Mouse (Mus musculus): ENCODE results near the gene B230118H07Rik. TPM values are rescaled to one million over a fixed set of nuclear protein-coding genes. Genes with fewer than 3 reads are reported as not detected.
A peak's percentile ranks its signal among the peaks of the same experiment; 100 is the strongest.

The B230118H07Rik gene
- 31.8 and 32.7 TPM in 2 replicates for total RNA-seq (2021)
- long read RNA-seq, experiment 1, transcript B230118H07Rik-203 (7 exons, 2,273 nt), result major isoform, 31 of 53 reads
- long read RNA-seq, experiment 1, partial matches to known transcripts, result 19 of 53 reads
- long read RNA-seq, experiment 1, other reads (novel, unspliced or antisense), result 3 of 53 reads
- long read RNA-seq, experiment 2, transcript B230118H07Rik-203 (7 exons, 2,273 nt), result major isoform, 34 of 48 reads
- long read RNA-seq, experiment 2, partial matches to known transcripts, result 9 of 48 reads
- long read RNA-seq, experiment 2, other reads (novel, unspliced or antisense), result 5 of 48 reads

DNA sequence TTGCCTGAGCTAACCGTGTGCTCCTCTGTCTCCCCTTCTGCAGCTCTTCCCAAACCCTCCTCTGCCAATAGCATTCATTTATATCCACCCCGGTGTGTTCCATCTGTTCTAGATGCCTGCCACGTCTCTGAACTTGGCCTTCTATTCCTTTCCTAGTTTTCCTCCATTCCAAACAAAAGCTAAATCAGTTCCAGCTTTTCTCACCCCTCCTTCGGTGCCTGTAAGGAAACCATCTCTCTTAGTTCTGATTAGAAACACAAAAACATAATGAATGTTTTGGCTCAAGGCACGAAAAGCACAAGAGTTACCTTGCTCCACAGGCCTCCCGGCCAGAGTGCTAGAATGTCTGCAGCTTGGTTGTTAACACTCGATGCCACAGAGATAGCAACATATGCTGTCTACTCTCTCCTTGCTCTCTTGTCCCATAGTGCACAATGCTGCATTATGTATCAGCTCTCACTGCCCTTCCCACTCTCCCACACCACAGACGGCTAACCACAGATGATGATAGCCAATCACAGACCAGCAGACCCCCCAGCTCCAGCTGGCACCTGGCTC, at the start of gene B230118H07Rik, which contains the start of gene Rag1:
B230118H07Rik (minus strand) TSS at position 419 of the 558 bp plus-strand sequence.
Rag1 (minus strand) TSS at position 388 of the 558 bp plus-strand sequence.
- DNase-seq, result no peak

DNA sequence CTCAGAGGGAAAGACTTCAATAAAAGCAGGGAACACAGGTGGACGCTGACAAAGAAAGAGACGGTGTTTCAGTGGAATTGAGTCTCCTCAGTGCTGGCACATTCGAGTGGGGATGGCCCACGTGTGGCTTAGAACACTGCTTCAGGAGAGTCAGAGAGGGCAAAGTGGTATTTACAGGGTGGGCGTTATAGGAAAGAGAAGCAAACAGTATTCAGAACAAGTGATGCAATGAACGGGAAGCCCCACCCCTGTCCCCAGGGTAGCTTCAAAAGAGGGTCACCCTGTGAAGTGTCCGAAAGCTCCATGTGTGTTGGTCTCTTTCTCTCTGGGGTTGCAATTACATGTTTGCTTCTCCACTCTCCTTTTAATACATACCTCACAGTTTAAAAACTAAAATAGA, 46.3 kb upstream of the B230118H07Rik start:
- DNase-seq, result no peak

DNA sequence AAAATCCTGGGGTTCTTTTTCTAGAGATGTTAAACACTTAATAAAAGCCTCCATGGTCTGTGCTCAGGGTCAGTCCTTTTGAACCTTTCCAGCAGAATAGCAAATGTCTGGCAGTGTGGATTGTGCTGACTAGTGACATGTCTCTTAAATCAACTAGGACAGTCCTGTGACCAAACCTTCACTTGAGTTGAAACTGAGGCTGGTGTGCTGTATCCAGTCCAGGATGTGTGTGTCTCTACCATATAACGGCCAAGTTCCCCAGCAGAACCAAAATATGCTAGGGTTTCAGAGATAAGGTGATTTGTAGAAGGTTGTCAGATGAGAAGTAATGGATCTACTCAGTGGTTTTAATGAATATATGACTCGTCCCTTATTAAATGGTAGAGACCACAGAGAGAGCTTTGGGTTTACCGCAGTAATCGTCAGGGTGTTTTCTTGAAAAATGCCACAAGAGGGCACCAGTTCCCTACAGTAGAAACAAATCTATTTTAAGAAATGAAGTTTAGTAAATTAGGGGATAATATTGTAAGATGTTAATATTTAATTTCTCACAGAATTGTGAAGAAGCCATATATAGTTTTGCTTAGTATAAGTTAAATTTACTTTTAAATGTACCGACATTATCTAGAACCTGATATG, 44.4 kb upstream of the B230118H07Rik start:
- DNase-seq, result no peak

DNA sequence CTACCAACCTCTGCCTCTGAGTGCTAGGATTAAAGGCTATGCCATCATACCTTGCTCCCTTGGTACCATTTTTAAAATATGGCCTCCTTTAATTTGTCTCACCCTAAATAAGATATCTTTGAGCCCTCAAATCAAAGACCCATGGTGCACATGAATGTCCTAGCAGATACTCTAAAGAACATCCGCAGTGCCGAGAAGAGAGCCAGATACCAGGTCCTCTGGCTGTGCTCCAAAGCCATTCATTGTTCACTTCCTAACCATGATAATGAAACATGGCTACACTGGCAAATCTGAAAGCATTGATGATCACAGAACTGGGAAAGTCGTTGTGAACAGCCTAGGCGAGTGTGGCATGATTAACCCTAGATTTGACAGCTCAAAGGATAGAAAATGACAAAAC, 43.7 kb upstream of the B230118H07Rik start:
- no peak for DNase-seq

DNA sequence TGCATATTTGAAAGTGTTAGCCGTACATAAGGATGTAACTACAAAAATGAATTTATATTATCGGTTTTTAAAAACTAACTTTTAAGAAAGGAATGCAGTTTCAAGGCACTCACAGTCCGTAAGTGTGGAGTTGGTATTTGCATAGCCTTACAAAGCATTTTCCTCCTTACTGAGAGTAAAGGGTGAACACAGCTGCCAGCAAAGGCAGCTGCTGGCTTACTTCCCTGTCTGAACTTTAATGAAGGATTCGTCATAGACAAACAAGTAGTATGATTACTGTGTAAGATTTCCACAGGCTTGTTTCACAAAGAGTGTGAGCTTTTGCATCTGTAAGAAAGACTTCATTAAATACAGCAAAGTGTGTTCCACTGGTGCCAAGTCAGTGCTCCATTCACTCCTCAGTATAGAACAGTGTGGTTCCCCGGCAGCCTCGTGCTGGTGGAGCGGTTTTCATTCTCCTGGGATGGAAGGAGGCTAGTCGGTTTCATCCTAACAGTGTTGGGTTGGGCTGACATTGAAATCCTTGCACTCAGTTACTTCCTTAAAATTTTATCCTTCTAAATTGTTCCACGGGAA, 41.0 kb upstream of the B230118H07Rik start:
- DNase-seq, result no peak

DNA sequence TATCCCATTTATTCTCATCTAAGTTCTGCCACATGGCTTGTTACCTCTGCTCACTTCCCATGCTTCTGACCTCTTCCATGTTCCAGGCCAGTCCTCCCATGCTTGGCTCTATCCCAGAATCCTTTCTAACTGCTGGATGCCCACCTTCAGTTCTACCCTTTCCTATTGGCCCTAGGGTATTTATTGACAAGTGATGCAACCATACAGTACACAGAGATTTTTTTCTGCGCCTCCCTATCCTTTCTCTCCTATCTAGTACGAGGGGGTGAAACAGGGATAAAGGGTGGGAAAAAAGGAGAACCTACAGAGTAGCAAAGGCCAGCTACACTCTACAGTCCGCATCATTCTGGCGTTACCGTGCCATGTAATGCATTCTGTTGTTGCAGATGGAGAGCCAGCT, 38.7 kb upstream of the B230118H07Rik start:
- DNase-seq, result no peak

DNA sequence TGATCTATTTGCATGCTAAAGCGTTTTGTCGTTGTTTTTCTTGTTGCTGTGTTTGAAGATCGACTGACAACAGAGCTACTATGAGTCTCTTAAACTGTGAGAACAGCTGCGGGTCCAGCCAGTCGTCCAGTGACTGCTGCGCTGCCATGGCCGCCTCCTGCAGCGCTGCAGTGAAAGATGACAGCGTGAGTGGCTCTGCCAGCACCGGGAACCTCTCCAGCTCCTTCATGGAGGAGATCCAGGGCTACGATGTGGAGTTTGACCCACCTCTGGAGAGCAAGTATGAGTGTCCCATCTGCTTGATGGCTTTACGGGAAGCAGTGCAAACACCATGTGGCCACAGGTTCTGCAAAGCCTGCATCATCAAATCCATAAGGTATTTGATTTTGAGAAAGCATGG, 35.1 kb upstream of the B230118H07Rik start:
- peak; percentile 31 for DNase-seq

DNA sequence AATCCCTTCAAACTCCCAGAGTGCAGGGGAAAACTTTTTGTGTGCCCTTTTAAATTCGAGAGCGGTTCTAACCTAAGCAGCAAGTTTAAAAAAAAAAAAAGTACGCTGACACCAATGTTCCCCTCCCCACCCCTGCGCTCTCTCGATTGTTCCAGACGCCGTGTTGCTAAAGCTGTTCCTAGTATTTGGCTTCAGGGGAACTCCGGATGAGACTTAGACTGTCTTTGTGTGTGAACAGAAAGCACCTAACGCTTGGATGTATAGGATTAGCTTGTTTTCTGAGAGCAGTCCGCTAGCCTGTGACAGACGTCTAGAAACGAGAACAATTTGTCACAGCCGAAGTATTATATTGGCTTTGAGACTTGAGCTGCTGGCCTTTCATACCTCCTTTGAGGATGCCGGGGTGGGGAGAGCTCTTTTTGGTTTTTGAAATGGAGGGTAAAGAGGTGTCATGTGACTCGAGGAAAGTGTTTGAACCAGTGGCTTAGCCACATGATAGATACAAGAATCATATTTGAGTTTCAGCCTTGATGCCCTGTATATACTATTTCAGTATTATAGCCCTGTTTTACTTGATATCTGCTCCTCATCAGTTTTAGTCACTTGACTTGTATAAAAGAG, 29.9 kb upstream of the B230118H07Rik start:
- DNase-seq, result no peak

DNA sequence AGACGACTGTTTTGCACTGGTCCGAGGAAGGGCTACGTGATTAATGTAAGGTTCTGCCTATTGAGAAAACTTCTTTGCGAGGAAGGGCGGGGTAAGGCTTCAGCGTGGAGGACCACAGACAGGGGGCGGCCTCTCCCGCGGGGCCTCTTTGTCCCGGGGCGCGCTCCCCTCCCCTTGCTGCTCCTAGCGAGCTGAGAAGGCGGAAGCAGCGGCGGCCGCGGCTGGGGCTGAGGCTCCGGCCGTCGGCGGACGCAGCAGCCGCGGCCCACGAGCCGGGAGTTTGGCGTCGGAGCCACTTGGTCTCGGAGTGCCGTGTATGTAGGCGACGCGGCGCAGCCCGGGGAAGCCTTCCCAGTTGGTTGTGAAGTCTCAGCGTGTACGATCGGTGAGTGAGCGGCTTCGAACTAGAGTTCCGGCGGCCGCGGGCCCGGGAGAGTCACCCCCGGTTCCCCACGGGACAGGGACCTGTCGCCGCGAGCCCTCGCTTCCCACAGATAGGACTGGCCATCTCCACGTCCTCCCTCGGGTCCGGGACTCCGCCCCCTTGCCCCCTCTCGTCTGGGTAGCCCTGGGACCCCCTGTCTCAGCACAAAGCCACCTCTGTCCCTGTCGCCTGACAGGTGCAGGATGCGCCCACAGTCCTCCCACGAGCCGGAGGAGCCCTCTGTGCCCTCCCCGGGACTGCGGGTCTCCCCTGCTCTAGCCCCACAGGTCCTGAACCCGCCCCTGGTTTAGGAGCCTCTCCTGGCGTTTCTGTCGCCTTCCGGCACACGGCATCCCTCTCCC, 29.1 kb upstream of the B230118H07Rik start, which contains the start of gene Traf6:
Traf6 (plus strand) TSS at position 194 of the 786 bp plus-strand sequence.
- peak; percentile 96 for DNase-seq

DNA sequence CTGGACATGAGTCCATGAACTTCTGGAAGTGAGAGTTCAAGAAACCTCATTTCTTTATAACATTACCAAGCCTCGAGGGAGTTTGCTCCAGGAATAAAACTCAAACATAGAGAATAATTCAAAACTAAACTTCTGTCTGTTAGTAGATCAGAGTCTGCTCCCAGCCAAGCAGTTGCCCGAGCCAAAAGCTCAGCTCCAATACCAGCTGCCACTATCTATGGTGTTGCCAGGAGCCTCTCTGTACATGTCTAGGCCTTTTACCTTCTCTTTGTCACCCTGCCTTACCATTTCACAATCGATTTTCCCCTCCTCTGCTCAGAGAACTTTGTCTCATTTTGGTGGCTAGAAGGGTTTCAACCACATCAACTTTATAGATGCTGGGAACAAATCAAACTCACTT, 24.2 kb upstream of the B230118H07Rik start:
- DNase-seq, result no peak

DNA sequence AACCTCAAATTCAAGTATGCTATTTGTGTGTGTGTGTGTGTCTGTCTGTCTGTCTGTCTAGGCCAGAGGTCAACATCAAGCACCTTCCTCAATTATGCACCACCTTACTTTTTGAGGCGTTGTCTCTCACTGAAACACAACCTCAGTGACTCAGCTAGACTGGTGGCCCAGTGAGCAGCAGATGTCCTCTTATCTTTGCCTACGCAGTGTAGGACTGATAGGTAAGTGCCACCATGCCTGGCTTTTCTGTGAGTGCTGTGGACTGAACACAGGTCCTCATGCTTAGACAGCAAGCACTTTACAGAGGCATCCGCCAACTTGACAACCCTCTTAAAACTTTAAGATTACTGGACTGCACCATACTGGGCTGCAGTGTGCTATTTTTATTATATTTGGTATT, 19.4 kb upstream of the B230118H07Rik start:
- no peak for DNase-seq

DNA sequence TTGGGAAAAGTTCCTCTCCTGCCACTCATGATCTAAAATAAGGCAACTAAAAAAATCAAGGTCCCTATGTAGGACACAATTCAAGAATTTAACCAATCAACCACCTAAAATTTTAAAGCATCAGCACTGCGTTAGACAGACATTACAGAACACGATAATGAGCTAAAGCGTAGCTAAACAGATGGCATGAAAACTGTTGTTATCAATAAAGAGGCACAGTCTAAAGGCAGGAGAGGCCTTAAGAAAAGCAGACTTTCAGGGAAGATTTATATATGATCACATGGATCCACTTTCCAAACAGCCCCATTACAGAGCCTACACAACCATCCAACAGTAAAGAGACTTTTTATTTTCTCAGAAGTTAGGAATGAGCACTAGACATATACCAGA, 16.4 kb upstream of the B230118H07Rik start:
- DNase-seq, result no peak

DNA sequence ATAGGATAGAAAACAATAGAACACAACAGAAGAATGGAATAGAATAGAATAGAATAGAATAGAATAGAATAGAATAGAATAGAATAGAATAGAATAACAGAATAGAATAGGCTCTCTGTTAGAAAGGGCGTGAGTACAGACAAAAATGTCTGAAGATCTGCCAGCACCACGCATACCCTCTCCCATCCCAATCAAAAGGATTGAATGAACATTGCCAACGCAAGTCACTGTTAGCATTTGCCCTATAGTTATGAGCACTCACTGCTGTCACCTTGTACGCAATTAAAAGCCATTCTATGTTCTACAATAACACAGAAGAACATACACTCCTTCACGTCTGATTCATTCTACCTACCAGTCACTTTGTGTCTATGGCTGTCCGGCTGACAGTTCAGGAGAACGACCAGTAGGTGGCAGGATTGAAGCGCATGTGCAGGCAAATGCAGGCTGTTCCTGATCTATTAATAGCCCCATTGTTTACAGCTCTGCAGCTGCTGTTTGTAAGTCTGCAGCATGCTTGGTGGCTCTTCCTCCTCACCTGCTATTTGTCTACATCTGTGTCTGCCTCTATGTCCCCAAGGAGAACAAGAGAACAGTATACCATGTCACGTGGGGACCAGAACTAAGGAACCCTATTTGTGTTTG, 15.8 kb upstream of the B230118H07Rik start:
- DNase-seq, result peak; percentile 84

DNA sequence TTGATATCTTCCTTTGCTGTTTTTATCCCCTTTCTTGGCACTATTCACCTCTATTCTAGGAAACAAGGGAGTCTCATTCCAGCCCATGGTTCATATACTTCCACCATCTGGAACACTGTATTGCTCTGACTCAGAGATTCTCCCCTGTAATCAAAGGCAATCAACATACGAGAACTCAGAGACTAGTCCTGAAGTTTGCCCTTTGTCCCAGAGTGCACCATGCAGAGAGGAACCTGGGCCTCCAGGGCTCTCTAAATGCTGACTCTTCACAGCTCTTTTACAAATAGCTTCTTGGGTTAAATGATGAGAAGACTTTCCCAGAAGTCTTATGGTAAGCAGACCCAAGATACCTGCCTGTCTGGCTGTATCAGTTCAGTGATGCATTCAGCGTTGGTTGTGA, 11.2 kb upstream of the B230118H07Rik start:
- DNase-seq, result no peak

DNA sequence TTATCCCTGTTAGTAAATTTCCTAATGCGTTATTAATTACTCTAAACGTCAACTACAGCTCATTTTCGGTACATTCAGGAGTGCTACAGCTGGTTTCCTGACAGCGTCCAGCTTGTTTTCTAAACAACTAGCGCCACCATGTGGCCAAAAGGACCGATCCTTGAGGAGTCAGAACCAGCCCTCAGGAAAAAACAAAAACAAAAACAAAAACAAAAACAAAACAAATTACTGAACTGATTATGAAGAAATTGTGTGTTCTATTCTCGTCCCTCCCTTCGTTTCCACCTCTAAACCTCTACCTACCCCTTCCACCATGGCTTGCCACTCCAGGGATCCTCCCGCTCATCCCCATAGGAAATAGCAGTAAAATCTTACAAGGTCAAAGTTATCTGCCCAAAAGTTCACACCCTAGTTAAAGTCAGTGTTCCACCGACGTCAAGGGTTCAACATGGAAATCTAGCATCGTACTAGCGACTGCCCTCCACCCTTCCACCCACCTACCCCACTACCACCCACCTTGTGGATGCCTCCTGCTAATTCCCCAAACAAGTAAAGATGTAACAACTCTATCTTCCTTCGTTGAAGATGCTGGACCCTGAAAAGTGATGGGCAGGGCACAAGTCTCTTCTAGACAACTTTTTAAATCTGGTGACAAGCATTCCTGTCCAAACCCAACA, 3.7 kb upstream of the B230118H07Rik start:
- peak; percentile 82 for DNase-seq

DNA sequence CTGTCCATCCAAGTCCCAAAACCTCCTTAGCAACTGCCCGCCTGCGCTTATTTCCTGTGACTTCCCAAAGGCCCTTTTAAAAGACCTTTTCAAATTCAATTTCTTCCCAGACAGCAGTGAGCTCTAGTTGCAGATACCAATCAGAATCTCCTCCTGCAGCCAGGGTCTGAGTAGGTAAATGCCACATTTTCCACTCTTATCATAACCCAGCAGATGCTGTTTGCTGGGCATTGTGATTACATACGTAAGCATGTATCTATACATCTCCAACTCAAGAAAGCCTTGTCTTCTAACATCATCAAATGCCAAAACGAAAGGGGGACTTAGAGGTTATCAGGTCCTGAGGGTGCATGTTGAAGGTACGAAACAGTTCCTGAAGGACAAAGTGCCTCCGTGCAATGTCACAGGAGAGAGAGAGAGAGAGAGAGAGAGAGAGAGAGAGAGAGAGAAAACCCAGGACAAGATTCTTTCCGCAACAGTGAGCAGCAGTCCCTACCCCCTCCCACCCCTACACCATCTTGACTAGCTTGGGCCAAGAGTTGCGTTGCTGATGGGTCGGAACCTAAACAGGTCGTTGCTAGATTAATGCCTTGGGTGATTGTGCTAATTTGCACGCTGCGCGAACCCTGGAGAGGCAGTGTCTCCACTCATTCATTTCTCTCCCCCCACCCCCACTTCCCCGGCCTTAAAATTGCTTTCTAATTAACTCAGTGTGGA, 3.0 kb upstream of the B230118H07Rik start:
- no peak for DNase-seq

DNA sequence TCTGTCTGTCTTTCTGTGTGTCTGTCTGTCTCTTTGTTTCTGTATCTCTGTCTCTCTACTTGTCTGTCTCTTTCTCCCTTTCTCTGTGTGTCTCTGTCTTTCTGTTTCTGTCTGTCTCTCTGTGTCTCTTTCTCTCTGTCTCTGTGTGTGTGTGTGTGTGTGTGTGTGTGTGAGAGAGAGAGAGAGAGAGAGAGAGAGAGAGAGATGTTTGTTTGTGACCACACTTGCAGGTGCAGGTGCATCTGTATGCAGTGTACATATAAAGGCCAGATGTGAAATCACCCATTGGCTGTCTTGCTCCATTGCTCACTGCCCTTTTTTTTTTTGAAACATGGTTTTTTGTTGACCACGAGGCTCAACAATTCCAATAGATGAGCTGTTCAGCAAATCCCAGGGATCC, 1.1 kb upstream of the B230118H07Rik start:
- no peak for DNase-seq

DNA sequence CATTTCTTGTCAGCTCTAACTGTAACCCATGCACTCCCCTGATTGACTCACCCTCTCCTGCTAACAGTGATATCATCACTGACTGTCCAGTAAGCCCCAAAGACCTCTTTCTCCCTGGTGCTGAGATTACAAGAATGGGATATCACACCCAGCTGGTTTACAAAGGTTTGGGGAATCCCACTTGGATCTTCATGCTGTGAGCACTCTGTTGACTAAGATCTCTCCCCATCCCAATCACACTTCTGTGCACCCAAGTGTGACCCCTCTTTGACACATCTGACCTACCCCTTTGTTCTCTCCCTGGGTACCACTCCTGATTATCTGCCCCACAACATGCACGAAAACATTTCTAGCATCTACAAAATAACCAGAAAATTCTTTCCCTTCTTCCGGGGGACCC, 971 bp downstream of the B230118H07Rik start:
- no peak for DNase-seq

DNA sequence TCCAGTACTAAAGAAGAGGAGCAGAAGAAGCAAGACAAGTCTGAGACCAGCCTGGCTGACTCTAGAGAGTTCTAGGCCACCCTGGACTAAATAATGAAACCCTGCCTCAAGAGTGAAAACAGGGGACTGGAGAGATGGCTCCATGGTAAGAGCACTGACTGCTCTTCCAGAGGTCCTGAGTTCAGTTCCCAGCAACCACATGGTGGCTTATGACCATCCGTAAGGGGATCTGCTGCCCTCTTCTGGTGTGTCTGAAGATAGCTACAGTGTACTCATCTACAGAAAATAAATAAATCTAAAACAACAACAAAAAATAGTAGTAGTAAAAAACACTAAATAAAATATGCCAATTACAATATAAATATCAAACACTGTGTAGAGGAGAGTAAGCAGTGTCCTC, 3.5 kb downstream of the B230118H07Rik start:
- no peak for DNase-seq

DNA sequence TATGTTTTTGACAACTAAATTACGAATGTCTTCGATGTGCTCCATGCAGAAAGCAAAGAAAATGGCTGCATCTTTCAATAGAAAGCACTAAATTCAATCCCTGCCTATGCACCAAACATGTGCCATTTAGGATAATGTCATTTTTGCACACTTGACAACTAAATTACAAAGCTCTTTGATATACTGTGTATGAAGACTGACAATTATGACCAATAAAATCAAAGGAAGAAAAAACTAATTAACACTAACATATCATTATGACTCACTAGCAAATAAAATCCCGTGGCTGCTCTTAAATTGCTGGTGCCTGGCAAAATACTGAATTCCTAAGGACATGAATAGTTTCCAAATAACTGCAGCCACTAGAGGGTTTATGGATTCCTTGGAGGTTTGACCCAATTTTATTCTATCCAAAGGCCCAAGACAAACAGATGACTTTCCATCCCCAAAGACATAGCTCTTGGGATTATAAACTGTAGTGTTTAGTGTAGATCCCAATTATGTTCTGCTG, 9.4 kb downstream of the B230118H07Rik start:
- DNase-seq, result no peak
